8 mouse cellular contexts compared by ENCODE assay signal in the genomic region with DNA sequence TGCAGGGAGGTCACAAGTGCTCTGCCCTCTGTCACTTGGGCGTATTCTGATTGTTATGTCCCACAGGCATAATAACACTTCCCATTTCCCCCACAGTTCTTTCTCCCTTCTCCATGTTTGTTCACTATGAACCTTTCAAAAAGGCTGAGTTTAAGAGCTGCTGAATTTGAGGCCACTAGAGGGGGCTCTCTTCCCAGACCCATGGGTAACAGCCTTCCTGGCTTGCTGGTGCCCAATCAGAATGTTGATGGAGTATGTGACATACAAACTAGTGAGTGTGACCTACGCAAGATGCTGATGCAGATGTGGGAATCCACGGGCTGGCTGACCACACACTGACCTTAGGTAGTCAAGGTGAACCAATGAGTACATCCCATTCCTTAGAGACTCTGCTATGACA. TPM values are rescaled to one million over a fixed set of nuclear protein-coding genes. Genes with fewer than 3 reads are reported as not detected.
DNase-seq lines count a peak whose midpoint lies in the region; ATAC-seq lines count a peak whose summit lies in the region.

No protein-coding gene starts in this region.

- no peaks in the 10 kb centered on the region for H3K9me3 ChIP-seq in kidney, embryonic 14.5 days (ENCODE audit: control insufficient read depth, low read length)

- DNase-seq in adrenal gland, postnatal 14 days, result peak; percentile 30
- DNase-seq in adrenal gland, adult 2 months, result no peak
- peak; percentile 14 to 42 for DNase-seq in kidney, adult 8-10 months
- DNase-seq in T-cell, adult 2 months (ENCODE audit: low spot score), result peak; percentile 5
- DNase-seq in lung, postnatal 36 days, result peak; percentile 70
- no peak for DNase-seq in right cerebral cortex, adult 18-20 months
- DNase-seq in c-Kit-positive CD71-positive TER-119-positive erythroid progenitor cells, embryonic 14.5 days (ENCODE audit: low spot score), result no peak

- no peaks in the 10 kb centered on the region for H3K27me3 ChIP-seq in kidney, embryonic 14.5 days (ENCODE audit: control insufficient read depth, insufficient read depth, low read length)

- H3K9ac ChIP-seq in kidney, embryonic 14.5 days (ENCODE audit: low read depth, low read length), result no peak overlapping the region

- no peak overlapping the region for H3K27ac ChIP-seq in kidney, embryonic 14.5 days (ENCODE audit: low read depth, low read length)

- no peak overlapping the region for H3K4me3 ChIP-seq in kidney, embryonic 14.5 days (ENCODE audit: low read length)

- no peak for ATAC-seq in kidney, embryonic 14.5 days (ENCODE audit: low FRiP score, low TSS enrichment)

- no peaks in the 10 kb centered on the region for H3K4me1 ChIP-seq in kidney, embryonic 14.5 days (ENCODE audit: control insufficient read depth, insufficient read depth, low read length)

- H3K36me3 ChIP-seq in kidney, embryonic 14.5 days (ENCODE audit: control insufficient read depth, insufficient read depth, low read length), result peaks cover 76% of the 10 kb centered on the region

- 88% methylated on average over 3 of the region's 3 CpGs for WGBS in kidney, embryonic 14.5 days

- no peak overlapping the region for H3K4me2 ChIP-seq in kidney, embryonic 14.5 days (replicated peaks; ENCODE audit: low read depth, low read length)

RNA-seq across cellular contexts. Expression of gene Ccnb2, which starts 12.6 kb away (rescaled TPM):
- 18.8 and 26.1 TPM in 2 replicates for total RNA-seq in adrenal gland, postnatal 14 days (2021)
- 1 to 10 TPM; 1.6 to 3.2 TPM for total RNA-seq in adrenal gland, adult 2 months (2021)
- 0.81 and 1.5 TPM in 2 replicates for polyA plus RNA-seq in adrenal gland, adult 2 months (2012; rRNA removed)
- 234 and 264 TPM in 2 replicates for polyA plus RNA-seq in kidney, embryonic 14.5 days (2014; fragmentation: Nextera tagmentation; extraction: Ambion mirVana)

Comparison
In these comparisons a context has a peak if more than half of its experiments do, and no peak if none do; other contexts are left out.
1. DNase-seq: peak in adrenal gland, postnatal 14 days (single experiment), kidney, adult 8-10 months (2 of 2), T-cell, adult 2 months (single experiment) and lung, postnatal 36 days (single experiment); none in adrenal gland, adult 2 months (single experiment), right cerebral cortex, adult 18-20 months (single experiment) and c-Kit-positive CD71-positive TER-119-positive erythroid progenitor cells, embryonic 14.5 days (single experiment).